In the genomic region with DNA sequence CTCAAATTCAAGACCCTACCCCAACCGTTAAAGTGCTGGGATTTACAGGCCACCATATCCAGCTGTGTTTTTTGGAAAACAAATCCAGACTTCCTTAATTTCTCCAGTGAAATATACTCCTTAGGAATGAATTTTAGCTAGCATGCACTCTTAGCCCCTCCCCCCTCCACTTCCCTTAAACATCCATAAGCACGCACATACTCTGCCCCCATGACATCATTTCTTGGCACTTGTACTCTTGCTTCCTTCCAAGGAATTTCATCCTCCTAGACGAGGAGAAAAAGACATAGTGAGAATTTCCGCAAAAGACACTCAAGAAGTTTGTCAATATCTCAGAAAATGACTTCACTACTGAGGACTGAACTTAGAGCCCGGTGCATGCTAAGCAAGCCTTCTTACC, we compare ENCODE assay signal across 33 mouse cellular contexts. TPM values are rescaled to one million over a fixed set of nuclear protein-coding genes. Genes with fewer than 3 reads are reported as not detected.
DNase-seq lines count a peak whose midpoint lies in the region; ATAC-seq and TF ChIP-seq lines count a peak whose summit lies in the region.
"Had no signal": no experiment of that assay in that cellular context is flagged by ENCODE, and none has a peak within 500 bp of the region (broad histone marks: within the 10 kb centered on the region; RNA-seq: fewer than 3 reads in every experiment).

No protein-coding gene starts in this region.

- H3K4me1 ChIP-seq in heart, embryonic 16.5 days (ENCODE audit: control insufficient read depth, insufficient read depth, low read length), result no peaks in the 10 kb centered on the region
- H3K4me1 ChIP-seq in heart, embryonic 12.5 days (replicated peaks), result no peaks in the 10 kb centered on the region
- no peaks in the 10 kb centered on the region for H3K4me1 ChIP-seq in lung, embryonic 14.5 days (ENCODE audit: insufficient read depth)
- H3K4me1 ChIP-seq: embryonic facial prominence, embryonic 13.5 days; hindbrain, embryonic 12.5 days; neural tube, embryonic 12.5 days had no signal

- H3K9me3 ChIP-seq in heart, embryonic 16.5 days (replicated peaks; ENCODE audit: control insufficient read depth, low read length), result no peaks in the 10 kb centered on the region
- no peaks in the 10 kb centered on the region for H3K9me3 ChIP-seq in heart, embryonic 12.5 days (replicated peaks)
- no peaks in the 10 kb centered on the region for H3K9me3 ChIP-seq in lung, embryonic 14.5 days (ENCODE audit: low read depth, low read length)
- H3K9me3 ChIP-seq: embryonic facial prominence, embryonic 13.5 days; hindbrain, embryonic 12.5 days; neural tube, embryonic 12.5 days had no signal

- WGBS in heart, embryonic 16.5 days, result 54% methylated on average over 5 of the region's 5 CpGs
- 71% methylated on average over 5 of the region's 5 CpGs for WGBS in heart, embryonic 12.5 days
- WGBS in lung, embryonic 14.5 days, result 38% methylated on average over 5 of the region's 5 CpGs

- TF ChIP-seq POLR2A in brain, embryonic 14.5 days (IDR thresholded peaks at IDR 0.05; ENCODE audit: borderline replicate concordance, extremely low read depth, insufficient read depth, insufficient read length, poor library complexity, severe bottlenecking), result no peak

- ATAC-seq in heart, embryonic 16.5 days (replicated peaks; ENCODE audit: extremely low read depth, insufficient read depth, low FRiP score), result peak; percentile 52; the same call in 1 of the 2 replicates
- no peak for ATAC-seq in heart, embryonic 12.5 days (ENCODE audit: insufficient number of reproducible peaks, low FRiP score)
- ATAC-seq in lung, embryonic 14.5 days (ENCODE audit: insufficient read depth), result peak; percentile 75
- ATAC-seq: hindbrain, postnatal 0 days; midbrain, embryonic 16.5 days had no signal

- no peaks in the 10 kb centered on the region for H3K27me3 ChIP-seq in heart, embryonic 16.5 days (ENCODE audit: control insufficient read depth, insufficient read depth, low read length)
- no peaks in the 10 kb centered on the region for H3K27me3 ChIP-seq in heart, embryonic 12.5 days (replicated peaks)
- H3K27me3 ChIP-seq in lung, embryonic 14.5 days (ENCODE audit: insufficient read depth, low read length), result no peaks in the 10 kb centered on the region
- H3K27me3 ChIP-seq: embryonic facial prominence, embryonic 13.5 days; hindbrain, embryonic 12.5 days; neural tube, embryonic 12.5 days had no signal

- TF ChIP-seq CTCF in lung, embryonic 14.5 days (IDR thresholded peaks at IDR 0.05; ENCODE audit: low read depth), result no peak
- no peak for TF ChIP-seq CTCF in brain, embryonic 14.5 days (IDR thresholded peaks at IDR 0.05; ENCODE audit: borderline replicate concordance, extremely low read depth, insufficient read depth, insufficient read length)

- no peak overlapping the region for H3K4me3 ChIP-seq in heart, embryonic 16.5 days (ENCODE audit: low read length)
- H3K4me3 ChIP-seq in heart, embryonic 12.5 days, result no peak overlapping the region
- H3K4me3 ChIP-seq in lung, embryonic 14.5 days (ENCODE audit: low read depth, low read length), result no peak overlapping the region
- H3K4me3 ChIP-seq: embryonic facial prominence, embryonic 13.5 days; erythroblast, embryonic 14.5 days; hindbrain, embryonic 12.5 days; layer of hippocampus, adult 2 months; left cerebral cortex, adult 2 months; neural tube, embryonic 12.5 days had no signal

- H3K4me2 ChIP-seq in heart, embryonic 16.5 days (ENCODE audit: low read depth, low read length), result no peak overlapping the region
- H3K4me2 ChIP-seq in heart, embryonic 12.5 days, result no peak overlapping the region
- H3K4me2 ChIP-seq in lung, embryonic 14.5 days, result no peak overlapping the region
- H3K4me2 ChIP-seq: embryonic facial prominence, embryonic 13.5 days; hindbrain, embryonic 12.5 days; midbrain, embryonic 11.5 days; neural tube, embryonic 12.5 days had no signal

- H3K9ac ChIP-seq in heart, embryonic 16.5 days (ENCODE audit: low read length), result no peak overlapping the region
- no peak overlapping the region for H3K9ac ChIP-seq in heart, embryonic 12.5 days
- H3K9ac ChIP-seq in lung, embryonic 14.5 days, result no peak overlapping the region
- H3K9ac ChIP-seq: embryonic facial prominence, embryonic 13.5 days; hindbrain, embryonic 12.5 days; liver, embryonic 14.5 days; neural tube, embryonic 12.5 days had no signal

- no peak overlapping the region for H3K27ac ChIP-seq in heart, embryonic 16.5 days (ENCODE audit: low read length)
- H3K27ac ChIP-seq in heart, embryonic 12.5 days (ENCODE audit: poor library complexity, severe bottlenecking), result no peak overlapping the region
- H3K27ac ChIP-seq in lung, embryonic 14.5 days (ENCODE audit: low read depth), result no peak overlapping the region
- H3K27ac ChIP-seq: embryonic facial prominence, embryonic 13.5 days; hindbrain, embryonic 12.5 days; hindbrain, postnatal 0 days; layer of hippocampus, adult 2 months; left cerebral cortex, adult 2 months; liver, embryonic 14.5 days; neural tube, embryonic 12.5 days had no signal

- H3K36me3 ChIP-seq in heart, embryonic 16.5 days (ENCODE audit: control insufficient read depth, insufficient read depth), result no peaks in the 10 kb centered on the region
- no peaks in the 10 kb centered on the region for H3K36me3 ChIP-seq in heart, embryonic 12.5 days
- H3K36me3 ChIP-seq in lung, embryonic 14.5 days (ENCODE audit: insufficient read depth), result no peaks in the 10 kb centered on the region
- H3K36me3 ChIP-seq: embryonic facial prominence, embryonic 13.5 days; hindbrain, embryonic 12.5 days; neural tube, embryonic 12.5 days had no signal

- peak; percentile 84 for DNase-seq in lung, embryonic 14.5 days
- no peak for DNase-seq in lung, adult 18-20 months
- peak; percentile 63 for DNase-seq in NIH3T3 (ENCODE audit: low read depth)
- peak; percentile 20 for DNase-seq in brain, embryonic 14.5 days (ENCODE audit: low read depth)
- no peak for DNase-seq in natural killer cell, adult 2 months (ENCODE audit: low spot score in 2 of 2)
- DNase-seq: adrenal gland, adult 8-10 months; B cell, adult 2 months; cerebellum, adult 9-11 months; embryo, embryonic 11 days; gastrocnemius, postnatal 10 days; kidney, adult 11 months; kidney, postnatal 36 days; liver; lung, postnatal 36 days; right cerebral cortex, adult 18-20 months; spleen, adult 18-20 months; thymus, postnatal 4 days had no signal

RNA-seq across cellular contexts. Expression of a gene that starts 14.7 kb away (rescaled TPM):
- not detected in 2 replicates for polyA plus RNA-seq in heart, embryonic 16.5 days (2015; fragmentation: Nextera tagmentation; extraction: Ambion mirVana)
- polyA plus RNA-seq in heart, embryonic 12.5 days (2016; fragmentation: Nextera tagmentation; extraction: Ambion mirVana), result not detected in 2 replicates
- polyA plus RNA-seq in lung, embryonic 14.5 days (2014; fragmentation: Nextera tagmentation; extraction: Ambion mirVana), result not detected in 2 replicates
- polyA plus RNA-seq in brain, embryonic 14.5 days (2012; rRNA removed), result not detected in 2 replicates
- polyA plus RNA-seq: embryonic facial prominence, embryonic 13.5 days; erythroblast, embryonic 14.5 days; forebrain, embryonic 11.5 days; gonadal fat pad, adult 2 months; hindbrain, embryonic 12.5 days; hindbrain, postnatal 0 days; kidney, embryonic 14.5 days; liver, embryonic 14.5 days; midbrain, embryonic 11.5 days; midbrain, embryonic 16.5 days; neural tube, embryonic 12.5 days; thymus, postnatal 0 days had no signal

RNA-seq across cellular contexts. Expression of a gene that starts 18.3 kb away (rescaled TPM):
- polyA plus RNA-seq in heart, embryonic 16.5 days (2015; fragmentation: Nextera tagmentation; extraction: Ambion mirVana), result 21.4 and 24.5 TPM in 2 replicates
- 25.6 and 27.1 TPM in 2 replicates for polyA plus RNA-seq in heart, embryonic 12.5 days (2016; fragmentation: Nextera tagmentation; extraction: Ambion mirVana)
- 15.9 and 16.1 TPM in 2 replicates for polyA plus RNA-seq in lung, embryonic 14.5 days (2014; fragmentation: Nextera tagmentation; extraction: Ambion mirVana)
- polyA plus RNA-seq in brain, embryonic 14.5 days (2012; rRNA removed), result 6.0 and 8.6 TPM in 2 replicates

RNA-seq across cellular contexts. Expression of a gene that starts 48.0 kb away (rescaled TPM):
- polyA plus RNA-seq in heart, embryonic 16.5 days (2015; fragmentation: Nextera tagmentation; extraction: Ambion mirVana), result 4.6 and 6.2 TPM in 2 replicates
- 11.7 and 12.1 TPM in 2 replicates for polyA plus RNA-seq in heart, embryonic 12.5 days (2016; fragmentation: Nextera tagmentation; extraction: Ambion mirVana)
- polyA plus RNA-seq in lung, embryonic 14.5 days (2014; fragmentation: Nextera tagmentation; extraction: Ambion mirVana), result 9.4 and 9.7 TPM in 2 replicates
- polyA plus RNA-seq in brain, embryonic 14.5 days (2012; rRNA removed), result 0.88 and 0.97 TPM in 2 replicates
- polyA plus RNA-seq: erythroblast, embryonic 14.5 days; hindbrain, postnatal 0 days; midbrain, embryonic 16.5 days had no signal

Comparison
In these comparisons a context has a peak if more than half of its experiments do, and no peak if none do; other contexts are left out.
1. DNase-seq: peak in lung, embryonic 14.5 days (single experiment), NIH3T3 (single experiment) and brain, embryonic 14.5 days (single experiment); none in lung, adult 18-20 months (0 of 2) and natural killer cell, adult 2 months (0 of 2).